Mouse (Mus musculus): ENCODE measurements around the gene Nlrc3. TPM values are rescaled to one million over a fixed set of nuclear protein-coding genes. Genes with fewer than 3 reads are reported as not detected.
A peak's percentile ranks its signal among the peaks of the same experiment; 100 is the strongest.

The Nlrc3 gene
- polyA plus RNA-seq, 1 experiment, result not detected

DNA sequence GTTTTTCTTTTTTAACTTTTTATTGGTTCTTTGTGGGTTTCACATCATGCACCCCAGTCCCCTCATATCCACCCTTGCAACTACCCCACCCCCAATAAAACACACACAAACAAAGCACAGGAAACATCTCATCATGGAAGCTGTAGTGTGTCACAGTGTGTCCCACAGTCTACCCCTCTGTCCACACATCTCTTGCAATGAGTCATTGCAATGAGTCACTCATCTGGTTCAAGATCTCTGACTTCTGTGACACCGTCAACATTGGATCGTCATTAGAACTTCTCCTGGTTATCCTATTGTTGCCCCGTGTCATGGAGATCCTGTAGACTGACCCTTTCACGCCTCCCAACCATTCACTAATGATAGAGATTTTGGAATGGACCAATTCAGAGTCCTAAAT lies 41.7 kb downstream of the Nlrc3 start:
- TF ChIP-seq POLR2A (IDR thresholded peaks at IDR 0.05; ENCODE audit: insufficient read depth, low read depth, low read length) (no peak), CTCF (IDR thresholded peaks at IDR 0.05; ENCODE audit: insufficient read depth, low read depth, low read length) (no peak)
- H3K4me3 ChIP-seq (ENCODE audit: insufficient read depth, low read depth, low read length), result no peak overlapping the region
- WGBS, result 92% methylated on average over 4 of the region's 4 CpGs

DNA sequence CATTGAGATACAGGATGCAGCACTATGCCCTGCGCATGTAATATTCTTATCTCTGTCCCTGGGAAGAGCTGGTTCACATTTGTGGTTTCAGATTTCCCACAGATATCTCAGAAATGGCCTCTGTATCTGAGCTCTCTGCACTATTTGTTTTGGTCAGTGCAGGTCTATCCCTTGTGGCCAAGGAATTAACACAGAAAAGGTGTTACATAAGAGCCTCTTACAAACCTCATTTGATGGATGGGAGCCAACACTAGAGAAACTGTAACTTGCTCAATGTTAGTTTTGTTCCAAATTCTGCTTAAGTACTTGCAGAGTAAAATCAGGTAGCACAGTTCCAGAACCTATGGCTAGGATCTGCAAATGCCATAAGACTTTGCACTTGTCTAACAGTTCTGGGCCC lies 42.3 kb downstream of the Nlrc3 start:
- 98% methylated on average over 1 of the region's 1 CpGs for WGBS
- H3K27ac ChIP-seq (ENCODE audit: insufficient read depth, low read depth, low read length), result no peak overlapping the region

More for the DNA sequence above, 41.7 kb downstream of the Nlrc3 start:
- Histone ChIP-seq H3K27ac (ENCODE audit: insufficient read depth, low read depth, low read length) (no peak overlapping the region), H3K4me1 (ENCODE audit: control insufficient read depth, insufficient read depth, low read length) (no peaks in the 10 kb centered on the region)

GRCm38 (mm10) chr16:3933536-3933935 lies 42.9 kb downstream of the Nlrc3 start:
- Histone ChIP-seq H3K27ac (ENCODE audit: insufficient read depth, low read depth, low read length) (no peak overlapping the region), H3K4me1 (ENCODE audit: control insufficient read depth, insufficient read depth, low read length) (no peaks in the 10 kb centered on the region), H3K4me3 (ENCODE audit: insufficient read depth, low read depth, low read length) (no peak overlapping the region)
- TF ChIP-seq CTCF (IDR thresholded peaks at IDR 0.05; ENCODE audit: insufficient read depth, low read depth, low read length) (no peak), POLR2A (IDR thresholded peaks at IDR 0.05; ENCODE audit: insufficient read depth, low read depth, low read length) (no peak)
- 95% methylated on average over 6 of the region's 6 CpGs for WGBS

More for the DNA sequence above, 42.3 kb downstream of the Nlrc3 start:
- no peak overlapping the region for H3K4me3 ChIP-seq (ENCODE audit: insufficient read depth, low read depth, low read length)
- TF ChIP-seq CTCF (IDR thresholded peaks at IDR 0.05; ENCODE audit: insufficient read depth, low read depth, low read length) (no peak), POLR2A (IDR thresholded peaks at IDR 0.05; ENCODE audit: insufficient read depth, low read depth, low read length) (no peak)
- no peaks in the 10 kb centered on the region for H3K4me1 ChIP-seq (ENCODE audit: control insufficient read depth, insufficient read depth, low read length)

- no peak for TF ChIP-seq POLR2A (IDR thresholded peaks at IDR 0.05; ENCODE audit: insufficient read depth, low read depth, low read length)
- no peak for TF ChIP-seq CTCF (IDR thresholded peaks at IDR 0.05; ENCODE audit: insufficient read depth, low read depth, low read length)
- WGBS, result 74% methylated on average over 7 of the region's 7 CpGs
- Histone ChIP-seq H3K4me1 (ENCODE audit: control insufficient read depth, insufficient read depth, low read length) (no peaks in the 10 kb centered on the region), H3K27ac (ENCODE audit: insufficient read depth, low read depth, low read length) (no peak overlapping the region), H3K4me3 (ENCODE audit: insufficient read depth, low read depth, low read length) (no peak overlapping the region)
These were observed 47.3 kb downstream of the Nlrc3 start for GRCm38 (mm10) chr16:3929151-3929550.

DNA sequence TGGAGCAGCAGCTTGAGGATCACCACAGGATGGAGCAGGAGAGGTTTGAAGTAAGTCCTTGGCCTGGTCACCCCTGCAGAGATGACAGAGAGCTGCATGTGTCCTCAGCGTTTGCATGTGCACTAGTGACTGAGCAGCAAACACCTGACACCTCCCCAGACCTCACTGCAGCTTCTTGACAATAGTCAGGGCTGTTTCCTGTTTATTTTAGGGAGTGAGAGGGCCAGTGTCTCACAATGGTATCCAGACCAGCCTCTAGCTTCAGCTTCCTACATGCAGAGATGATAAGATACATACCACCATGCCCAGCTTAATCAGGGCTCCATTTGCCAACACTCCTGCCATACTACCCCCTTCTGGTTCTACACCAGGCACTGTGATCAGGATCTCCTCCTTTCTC lies 47.9 kb downstream of the Nlrc3 start:
- TF ChIP-seq POLR2A (IDR thresholded peaks at IDR 0.05; ENCODE audit: insufficient read depth, low read depth, low read length), result no peak
- TF ChIP-seq CTCF (IDR thresholded peaks at IDR 0.05; ENCODE audit: insufficient read depth, low read depth, low read length), result no peak
- Histone ChIP-seq H3K4me1 (ENCODE audit: control insufficient read depth, insufficient read depth, low read length) (no peaks in the 10 kb centered on the region), H3K27ac (ENCODE audit: insufficient read depth, low read depth, low read length) (no peak overlapping the region), H3K4me3 (ENCODE audit: insufficient read depth, low read depth, low read length) (no peak overlapping the region)
- 80% methylated on average over 1 of the region's 1 CpGs for WGBS

DNA sequence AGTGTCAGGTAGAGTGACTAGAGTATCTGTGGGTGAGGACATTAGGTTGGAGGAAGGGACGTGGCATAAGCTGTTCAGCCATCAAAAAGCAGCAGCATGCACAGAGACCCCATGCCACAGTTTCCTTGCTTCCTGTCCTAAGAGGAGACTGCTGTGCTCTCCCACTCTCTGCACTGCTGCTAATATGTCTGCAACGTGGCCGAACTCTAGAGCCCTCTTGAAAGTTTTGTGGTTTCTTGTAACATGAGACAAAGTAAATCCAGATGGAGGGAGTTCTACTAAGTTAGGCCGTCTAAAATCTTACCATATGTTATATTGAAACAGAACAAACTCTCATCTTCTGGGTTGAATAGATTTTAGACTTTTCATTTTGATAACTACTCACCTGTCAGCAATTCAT lies 52.5 kb downstream of the Nlrc3 start:
- no peak overlapping the region for H3K27ac ChIP-seq (ENCODE audit: insufficient read depth, low read depth, low read length)
- 82% methylated on average over 4 of the region's 4 CpGs for WGBS
- no peak overlapping the region for H3K4me3 ChIP-seq (ENCODE audit: insufficient read depth, low read depth, low read length)
- TF ChIP-seq POLR2A (IDR thresholded peaks at IDR 0.05; ENCODE audit: insufficient read depth, low read depth, low read length) (no peak), CTCF (IDR thresholded peaks at IDR 0.05; ENCODE audit: insufficient read depth, low read depth, low read length) (no peak)
- H3K4me1 ChIP-seq (ENCODE audit: control insufficient read depth, insufficient read depth, low read length), result no peaks in the 10 kb centered on the region

GRCm38 (mm10) chr16:3923515-3923914 lies 52.9 kb downstream of the Nlrc3 start:
- WGBS, result 89% methylated on average over 3 of the region's 3 CpGs
- no peaks in the 10 kb centered on the region for H3K4me1 ChIP-seq (ENCODE audit: control insufficient read depth, insufficient read depth, low read length)
- TF ChIP-seq POLR2A (IDR thresholded peaks at IDR 0.05; ENCODE audit: insufficient read depth, low read depth, low read length) (no peak), CTCF (IDR thresholded peaks at IDR 0.05; ENCODE audit: insufficient read depth, low read depth, low read length) (no peak)

GRCm38 (mm10) chr16:3920756-3921155 lies 55.7 kb downstream of the Nlrc3 start:
- no peak overlapping the region for H3K4me3 ChIP-seq (ENCODE audit: insufficient read depth, low read depth, low read length)
- no peak overlapping the region for H3K27ac ChIP-seq (ENCODE audit: insufficient read depth, low read depth, low read length)
- no peak for TF ChIP-seq POLR2A (IDR thresholded peaks at IDR 0.05; ENCODE audit: insufficient read depth, low read depth, low read length)
- TF ChIP-seq CTCF (IDR thresholded peaks at IDR 0.05; ENCODE audit: insufficient read depth, low read depth, low read length), result no peak
- WGBS, result 95% methylated on average over 2 of the region's 2 CpGs
- no peaks in the 10 kb centered on the region for H3K4me1 ChIP-seq (ENCODE audit: control insufficient read depth, insufficient read depth, low read length)

More at GRCm38 (mm10) chr16:3923515-3923914, 52.9 kb downstream of the Nlrc3 start:
- no peak overlapping the region for H3K4me3 ChIP-seq (ENCODE audit: insufficient read depth, low read depth, low read length)
- H3K27ac ChIP-seq (ENCODE audit: insufficient read depth, low read depth, low read length), result no peak overlapping the region

GRCm38 (mm10) chr16:3909118-3909517 lies 67.3 kb downstream of the Nlrc3 start:
- WGBS, result 2% methylated on average over 20 of the region's 20 CpGs
- peak overlapping the region; percentile 58; the same call in 1 of the 2 replicates for H3K27ac ChIP-seq (ENCODE audit: insufficient read depth, low read depth, low read length)
- TF ChIP-seq CTCF (IDR thresholded peaks at IDR 0.05; ENCODE audit: insufficient read depth, low read depth, low read length) (no peak), POLR2A (IDR thresholded peaks at IDR 0.05; ENCODE audit: insufficient read depth, low read depth, low read length) (no peak)
- H3K4me1 ChIP-seq (ENCODE audit: control insufficient read depth, insufficient read depth, low read length), result peaks cover 2% of the 10 kb centered on the region; the same call in 1 of the 2 replicates
- peak overlapping the region; percentile 91 for H3K4me3 ChIP-seq (ENCODE audit: insufficient read depth, low read depth, low read length)

Data from olfactory bulb, adult 2 months (tissue).